Mouse (Mus musculus) CH12.LX (cell line): ENCODE results near the gene 4933411K16Rik.

Source experiments
- BHLHE40 ChIP-seq: IDR thresholded peaks from 2 replicates; pipeline ENCODE4 v1.6.1; 2011; ENCODE audit warnings: mild to moderate bottlenecking, low read depth, low read length, improper control_type of control experiment
- CHD2 ChIP-seq: IDR thresholded peaks from 2 replicates; pipeline ENCODE4 v1.6.1; 2011; ENCODE audit warnings: low read length, improper control_type of control experiment
- CTCF ChIP-seq, 2 experiments: IDR thresholded peaks in 1 of 2; conservative IDR thresholded peaks in 1 of 2; 2 replicates each; pipeline ENCODE4 v1.5.1; 2011 to 2012; ENCODE audit warnings: low read depth in 2 of 2, low read length in 2 of 2, improper control_type of control experiment in 1 of 2, inconsistent platforms in 1 of 2, mild to moderate bottlenecking in 1 of 2, moderate library complexity in 1 of 2
- EP300 ChIP-seq: IDR thresholded peaks from 2 replicates; pipeline ENCODE4 v1.6.1; 2011; ENCODE audit warnings: low read length, improper control_type of control experiment
- IRF4 ChIP-seq: IDR thresholded peaks from 2 replicates; pipeline ENCODE4 v1.6.1; 2014; ENCODE audit warnings: low read depth, mild to moderate bottlenecking, inconsistent platforms, low read length, improper control_type of control experiment
- JUN ChIP-seq: IDR thresholded peaks from 2 replicates; pipeline ENCODE4 v1.6.1; 2011; ENCODE audit warnings: low read depth, mild to moderate bottlenecking, low read length, improper control_type of control experiment, moderate library complexity; ENCODE audit not compliant: insufficient read depth
- MEF2A ChIP-seq: IDR thresholded peaks from 2 replicates; pipeline ENCODE4 v1.6.1; 2014; ENCODE audit warnings: low read depth, mild to moderate bottlenecking, inconsistent platforms, low read length, improper control_type of control experiment, borderline replicate concordance
- MXI1 ChIP-seq: IDR thresholded peaks from 2 replicates; pipeline ENCODE4 v1.6.1; 2011; ENCODE audit warnings: mild to moderate bottlenecking, low read depth, low read length, improper control_type of control experiment
- POLR2A ChIP-seq: IDR thresholded peaks from 2 replicates; pipeline ENCODE4 v1.6.1; 2011; ENCODE audit warnings: low read depth, mild to moderate bottlenecking, improper control_type of control experiment, low read length
- POLR2AphosphoS2 ChIP-seq: IDR thresholded peaks from 2 replicates; pipeline ENCODE4 v1.6.1; 2011; ENCODE audit warnings: low read depth, low read length, improper control_type of control experiment
- TCF12 ChIP-seq: IDR thresholded peaks from 2 replicates; pipeline ENCODE4 v1.6.1; 2014; ENCODE audit warnings: low read depth, mild to moderate bottlenecking, inconsistent platforms, low read length, improper control_type of control experiment
- USF1 ChIP-seq: IDR thresholded peaks from 2 replicates; pipeline ENCODE4 v1.6.1; 2014; ENCODE audit warnings: low read depth, mild to moderate bottlenecking, inconsistent platforms, low read length, improper control_type of control experiment

DNA sequence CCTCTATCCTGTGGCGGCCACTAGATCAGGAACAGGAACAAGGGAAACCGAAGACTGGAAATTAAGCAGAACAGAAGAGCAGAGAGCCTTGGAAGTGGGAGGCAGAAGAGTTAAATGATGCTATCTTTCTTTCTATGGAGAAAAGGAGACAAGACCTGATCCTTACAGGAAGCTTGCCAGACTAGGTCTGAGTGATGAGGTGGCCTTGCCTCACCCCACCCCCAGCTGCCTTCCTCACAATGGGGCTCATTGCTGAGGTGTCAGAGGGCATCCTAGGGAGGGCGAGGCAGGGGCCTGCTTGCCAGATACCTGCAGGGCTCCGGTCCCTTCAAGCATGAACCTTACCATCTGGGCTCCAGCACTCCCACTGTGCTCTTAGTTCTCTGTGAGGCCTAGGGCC is at the start of gene 4933411K16Rik:
- TF ChIP-seq CHD2 (no peak), MEF2A (no peak), POLR2A (no peak), JUN (no peak), CTCF (conservative IDR thresholded peaks at IDR 0.05 in 1 of 2, IDR thresholded peaks at IDR 0.05 in 1 of 2; ENCODE audit: low read depth in 2 of 2, low read length in 2 of 2) (no peak), TCF12 (no peak), BHLHE40 (no peak), EP300 (no peak), MXI1 (no peak), POLR2AphosphoS2 (no peak), IRF4 (no peak), USF1 (no peak)
